Mouse (Mus musculus): ENCODE results near the gene Stap2. TPM values are rescaled to one million over a fixed set of nuclear protein-coding genes. Genes with fewer than 3 reads are reported as not detected.

The Stap2 gene
- total and polyA plus RNA-seq, 3 experiments = 12.2 to 28.6 (median 14.8) TPM

DNA sequence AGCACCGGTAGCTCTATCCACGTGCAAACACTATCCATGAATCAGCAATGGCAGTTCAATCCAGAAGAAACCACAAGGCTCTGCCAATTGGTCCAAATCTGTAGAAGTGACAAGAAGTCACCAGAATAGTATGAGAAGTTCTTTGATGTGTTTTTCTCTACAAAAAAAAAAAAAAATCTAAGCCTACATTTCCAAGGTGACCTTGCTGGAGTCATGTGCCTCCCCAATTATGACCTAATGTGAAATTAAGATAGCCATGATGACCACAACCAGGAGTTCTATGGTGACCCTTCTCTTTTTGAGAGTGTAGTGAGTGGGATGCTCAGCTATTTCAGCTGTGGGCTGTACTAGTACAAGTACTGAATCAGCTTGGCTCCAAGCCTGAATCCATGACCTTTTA lies 56.0 kb downstream of the Stap2 start, which contains the start of gene Zfp119b:
TSS of gene Zfp119b (minus strand) at position 101 of the 400 bp plus-strand sequence.
- WGBS = 79% methylated on average over 2 of the region's 2 CpGs
- no peak within 1 kb of the TSS for H3K27ac ChIP-seq
- H3K9ac ChIP-seq (ENCODE audit: low read depth, low read length) = no peak within 1 kb of the TSS
- intact Hi-C loops (cut with DNase I) = loop anchor here (5.0 kb wide), 1 partner anchor 57 kb away; the partner anchor contains the start of gene Zfp959
- H3K79me2 ChIP-seq (replicated peaks; ENCODE audit: control insufficient read depth, insufficient read depth, low read length) = no peaks in the 10 kb centered on the region
- no peaks in the 10 kb centered on the region for H3K36me3 ChIP-seq (ENCODE audit: control insufficient read depth, insufficient read depth, low read length)
- no peak for TF ChIP-seq CTCF (IDR thresholded peaks at IDR 0.05)
- TF ChIP-seq POLR2A (IDR thresholded peaks at IDR 0.05; ENCODE audit: insufficient read depth, low read depth, low read length) = no peak
- TF ChIP-seq EP300 (IDR thresholded peaks at IDR 0.05; ENCODE audit: insufficient read depth, low read depth, low read length) = no peak
- H3K4me3 ChIP-seq = no peak within 1 kb of the TSS
- H3K27me3 ChIP-seq (ENCODE audit: control insufficient read depth, insufficient read depth, low read length) = no peaks in the 10 kb centered on the region
- H3K4me1 ChIP-seq (ENCODE audit: control insufficient read depth, insufficient read depth, low read length) = no peaks in the 10 kb centered on the region; the same call in 1 of the 2 replicates
- no peak for DNase-seq

DNA sequence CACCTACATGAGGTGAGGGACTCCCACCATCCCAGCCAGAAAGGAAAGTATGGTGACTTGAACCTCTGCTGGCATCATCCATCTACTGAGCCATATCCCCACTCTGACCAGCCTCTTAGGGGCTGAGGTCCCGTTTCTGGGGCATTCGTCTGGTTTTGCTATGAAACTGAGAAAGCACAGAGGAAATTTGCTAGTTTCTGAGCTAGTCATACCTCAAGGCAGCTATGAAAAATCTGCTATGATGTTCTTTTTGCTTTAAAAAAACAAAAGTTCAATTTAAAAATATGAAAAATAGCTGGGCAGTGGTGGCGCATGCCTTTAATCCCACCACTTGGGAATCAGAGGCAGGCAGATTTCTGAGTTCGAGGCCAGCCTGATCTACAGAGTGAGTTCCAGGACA lies 56.7 kb downstream of the Stap2 start:
- Histone ChIP-seq H3K27me3 (ENCODE audit: control insufficient read depth, insufficient read depth, low read length) (no peaks in the 10 kb centered on the region), H3K36me3 (ENCODE audit: control insufficient read depth, insufficient read depth, low read length) (no peaks in the 10 kb centered on the region), H3K9ac (ENCODE audit: low read depth, low read length) (no peak overlapping the region), H3K4me3 (no peak overlapping the region), H3K27ac (no peak overlapping the region), H3K4me1 (ENCODE audit: control insufficient read depth, insufficient read depth, low read length) (peaks cover 1% of the 10 kb centered on the region; the same call in 1 of the 2 replicates), H3K79me2 (replicated peaks; ENCODE audit: control insufficient read depth, insufficient read depth, low read length) (no peaks in the 10 kb centered on the region)
- intact Hi-C loops (cut with DNase I) = loop anchor here (5.0 kb wide), 1 partner anchor 56 kb away; the partner anchor contains the start of gene Zfp959
- no peak for DNase-seq
- TF ChIP-seq CTCF (IDR thresholded peaks at IDR 0.05) = no peak
- no peak for TF ChIP-seq POLR2A (IDR thresholded peaks at IDR 0.05; ENCODE audit: insufficient read depth, low read depth, low read length)
- no peak for TF ChIP-seq EP300 (IDR thresholded peaks at IDR 0.05; ENCODE audit: insufficient read depth, low read depth, low read length)
- WGBS = 85% methylated on average over 4 of the region's 4 CpGs

Other genes starting within 250 kb of the Stap2 start
- 1 to 10 TPM; 4.0 to 4.2 TPM for gene Zfp119a, start 126.7 kb downstream of the Stap2 start, total RNA-seq (2021)
- gene Zfp119a, start 126.7 kb downstream of the Stap2 start, polyA plus RNA-seq (2012; rRNA removed) = 0.43 and 1.0 TPM in 2 replicates
- 1 to 10 TPM; 3.8 TPM for gene Zfp959, start 113.5 kb downstream of the Stap2 start, total RNA-seq (2021)
- gene Zfp959, start 113.5 kb downstream of the Stap2 start, polyA plus RNA-seq (2012; rRNA removed) = 1.4 and 2.1 TPM in 2 replicates
- gene Zfp119b, start 56.1 kb downstream of the Stap2 start, total RNA-seq (2021) = 1 to 10 TPM; 2.5 to 3.9 TPM
- 0.49 and 1.2 TPM in 2 replicates for gene Zfp119b, start 56.1 kb downstream of the Stap2 start, polyA plus RNA-seq (2012; rRNA removed)
- gene Ebi3, start 52.9 kb downstream of the Stap2 start, total RNA-seq (2021) = under 1 TPM; 0.34 to 0.91 TPM
- 1.3 and 4.1 TPM in 2 replicates for gene Ebi3, start 52.9 kb downstream of the Stap2 start, polyA plus RNA-seq (2012; rRNA removed)
- gene Yju2, start 46.5 kb downstream of the Stap2 start, total RNA-seq (2021) = 1 to 10 TPM; 8.3 to 9.2 TPM
- gene Yju2, start 46.5 kb downstream of the Stap2 start, polyA plus RNA-seq (2012; rRNA removed) = 3.7 and 4.2 TPM in 2 replicates
- under 1 TPM; 0.63 to 0.64 TPM for gene Shd, start 35.1 kb downstream of the Stap2 start, total RNA-seq (2021)
- gene Shd, start 35.1 kb downstream of the Stap2 start, polyA plus RNA-seq (2012; rRNA removed) = 1.9 TPM in 2 replicates
- gene Fsd1, start 19.1 kb downstream of the Stap2 start, total RNA-seq (2021) = under 1 TPM; 0.50 to 0.61 TPM
- 0.35 and 0.76 TPM in 2 replicates for gene Fsd1, start 19.1 kb downstream of the Stap2 start, polyA plus RNA-seq (2012; rRNA removed)
- gene Mpnd, start 127 bp upstream of the Stap2 start, total RNA-seq (2021) = 10 to 100 TPM; 63.1 to 78.9 TPM
- gene Mpnd, start 127 bp upstream of the Stap2 start, polyA plus RNA-seq (2012; rRNA removed) = 68.0 and 75.8 TPM in 2 replicates
- gene Sh3gl1, start 31.1 kb upstream of the Stap2 start, total RNA-seq (2021) = 10 to 100 TPM; 13.6 to 14.3 TPM
- gene Sh3gl1, start 31.1 kb upstream of the Stap2 start, polyA plus RNA-seq (2012; rRNA removed) = 26.4 and 27.4 TPM in 2 replicates
- 1 to 10 TPM in 1 of 2 experiments, under 1 TPM in 1; 0.99 to 1.3 TPM for gene Chaf1a, start 34.9 kb upstream of the Stap2 start, total RNA-seq (2021)
- 0.45 and 0.67 TPM in 2 replicates for gene Chaf1a, start 34.9 kb upstream of the Stap2 start, polyA plus RNA-seq (2012; rRNA removed)
- gene Ubxn6, start 69.4 kb upstream of the Stap2 start, total RNA-seq (2021) = 10 to 100 TPM; 47.6 to 53.5 TPM
- 64.4 and 79.3 TPM in 2 replicates for gene Ubxn6, start 69.4 kb upstream of the Stap2 start, polyA plus RNA-seq (2012; rRNA removed)
- 10 to 100 TPM; 32.5 to 35.0 TPM for gene Hdgfl2, start 74.0 kb upstream of the Stap2 start, total RNA-seq (2021)
- gene Hdgfl2, start 74.0 kb upstream of the Stap2 start, polyA plus RNA-seq (2012; rRNA removed) = 30.2 and 31.5 TPM in 2 replicates
- 100 to 1,000 TPM; 151 to 170 TPM for gene Plin4, start 104.2 kb upstream of the Stap2 start, total RNA-seq (2021)
- 114 and 167 TPM in 2 replicates for gene Plin4, start 104.2 kb upstream of the Stap2 start, polyA plus RNA-seq (2012; rRNA removed)
- gene Plin5, start 112.0 kb upstream of the Stap2 start, total RNA-seq (2021) = 100 to 1,000 TPM; 159 to 160 TPM
- gene Plin5, start 112.0 kb upstream of the Stap2 start, polyA plus RNA-seq (2012; rRNA removed) = 112 and 170 TPM in 2 replicates
- gene Lrg1, start 116.4 kb upstream of the Stap2 start, total RNA-seq (2021) = 10 to 100 TPM; 57.0 to 74.6 TPM
- 38.2 and 77.7 TPM in 2 replicates for gene Lrg1, start 116.4 kb upstream of the Stap2 start, polyA plus RNA-seq (2012; rRNA removed)
- 10 to 100 TPM in 1 of 2 experiments, 1 to 10 TPM in 1; 8.9 to 12.6 TPM for gene Sema6b, start 134.8 kb upstream of the Stap2 start, total RNA-seq (2021)
- 5.3 and 8.6 TPM in 2 replicates for gene Sema6b, start 134.8 kb upstream of the Stap2 start, polyA plus RNA-seq (2012; rRNA removed)
- gene Tnfaip8l1, start 156.9 kb upstream of the Stap2 start, total RNA-seq (2021) = 1 to 10 TPM; 1.1 to 1.7 TPM
- 3.6 and 4.5 TPM in 2 replicates for gene Tnfaip8l1, start 156.9 kb upstream of the Stap2 start, polyA plus RNA-seq (2012; rRNA removed)
- gene Mydgf, start 178.3 kb upstream of the Stap2 start, total RNA-seq (2021) = 10 to 100 TPM; 25.4 to 28.3 TPM
- 26.0 and 29.1 TPM in 2 replicates for gene Mydgf, start 178.3 kb upstream of the Stap2 start, polyA plus RNA-seq (2012; rRNA removed)
- 10 to 100 TPM; 40.4 to 41.4 TPM for gene Dpp9, start 213.3 kb upstream of the Stap2 start, total RNA-seq (2021)
- 38.6 and 43.4 TPM in 2 replicates for gene Dpp9, start 213.3 kb upstream of the Stap2 start, polyA plus RNA-seq (2012; rRNA removed)